Mouse (Mus musculus) liver, adult (tissue): Measurements from ENCODE around the gene Cyb561d1.

Experiments
- GATA4 ChIP-seq: IDR thresholded peaks from 2 replicates; pipeline ENCODE4 v1.6.1; 2014; ENCODE audit warnings: mild to moderate bottlenecking, low read length; ENCODE audit not compliant: insufficient replicate concordance

Gene Cyb561d1

GRCm38 (mm10) chr3:108200329-108201323 lies at the start of gene Cyb561d1:
Cyb561d1 (minus strand) TSS chr3:108201212.
- TF ChIP-seq GATA4 = peak; percentile 87; the same call in 1 of the 2 replicates

- no peak for TF ChIP-seq GATA4
Measured at GRCm38 (mm10) chr3:108246857-108247256, 45.8 kb upstream of the Cyb561d1 start.

DNA sequence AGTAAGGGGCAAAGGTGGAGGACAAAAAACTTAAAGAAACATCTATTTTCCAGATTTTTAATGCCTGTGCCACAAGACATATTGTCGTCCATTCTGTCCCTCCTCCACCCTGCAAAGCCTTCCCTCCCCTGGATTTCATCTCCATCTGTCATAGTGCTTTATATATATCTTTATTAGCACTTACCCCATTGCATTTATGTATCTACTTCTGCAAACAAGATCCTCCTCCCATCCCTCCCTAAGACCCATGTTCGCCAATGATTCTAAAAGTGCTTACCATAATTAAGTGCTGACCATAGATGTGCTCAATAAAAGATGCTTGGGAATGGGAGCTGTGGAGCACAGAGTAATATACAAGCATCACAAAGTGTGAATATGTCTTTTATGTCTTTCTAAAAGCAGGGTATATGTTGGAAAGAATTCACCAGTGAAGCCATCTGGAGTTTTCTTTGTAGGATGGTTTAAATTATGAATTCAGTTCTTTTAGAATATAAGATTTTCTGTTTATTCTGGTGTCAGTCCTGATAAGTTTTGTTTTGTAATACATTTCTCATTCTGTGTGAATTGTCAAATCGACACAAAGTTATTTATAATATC lies 40.3 kb upstream of the Cyb561d1 start:
- TF ChIP-seq GATA4 = no peak

- TF ChIP-seq GATA4 = no peak
Measured at GRCm38 (mm10) chr3:108231646-108232045, 30.6 kb upstream of the Cyb561d1 start.

DNA sequence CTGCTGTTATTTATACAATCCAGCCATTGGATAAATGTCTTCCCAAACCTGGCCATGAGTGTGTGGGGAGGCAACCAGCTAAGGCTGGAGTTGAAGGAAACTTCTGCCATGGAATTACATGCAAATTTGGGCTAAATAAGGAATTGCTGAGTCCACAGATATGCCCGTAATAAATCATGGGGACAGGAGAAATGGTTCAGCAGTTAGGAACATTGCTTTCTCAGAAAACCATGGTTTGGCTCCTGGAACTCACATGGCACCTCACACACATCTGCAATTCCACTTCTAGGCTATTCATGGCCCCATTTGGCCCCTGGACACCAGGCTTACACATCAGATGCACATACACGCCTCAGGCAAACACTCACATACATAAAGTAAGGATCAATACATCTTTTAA lies 26.5 kb upstream of the Cyb561d1 start:
- TF ChIP-seq GATA4 = no peak

DNA sequence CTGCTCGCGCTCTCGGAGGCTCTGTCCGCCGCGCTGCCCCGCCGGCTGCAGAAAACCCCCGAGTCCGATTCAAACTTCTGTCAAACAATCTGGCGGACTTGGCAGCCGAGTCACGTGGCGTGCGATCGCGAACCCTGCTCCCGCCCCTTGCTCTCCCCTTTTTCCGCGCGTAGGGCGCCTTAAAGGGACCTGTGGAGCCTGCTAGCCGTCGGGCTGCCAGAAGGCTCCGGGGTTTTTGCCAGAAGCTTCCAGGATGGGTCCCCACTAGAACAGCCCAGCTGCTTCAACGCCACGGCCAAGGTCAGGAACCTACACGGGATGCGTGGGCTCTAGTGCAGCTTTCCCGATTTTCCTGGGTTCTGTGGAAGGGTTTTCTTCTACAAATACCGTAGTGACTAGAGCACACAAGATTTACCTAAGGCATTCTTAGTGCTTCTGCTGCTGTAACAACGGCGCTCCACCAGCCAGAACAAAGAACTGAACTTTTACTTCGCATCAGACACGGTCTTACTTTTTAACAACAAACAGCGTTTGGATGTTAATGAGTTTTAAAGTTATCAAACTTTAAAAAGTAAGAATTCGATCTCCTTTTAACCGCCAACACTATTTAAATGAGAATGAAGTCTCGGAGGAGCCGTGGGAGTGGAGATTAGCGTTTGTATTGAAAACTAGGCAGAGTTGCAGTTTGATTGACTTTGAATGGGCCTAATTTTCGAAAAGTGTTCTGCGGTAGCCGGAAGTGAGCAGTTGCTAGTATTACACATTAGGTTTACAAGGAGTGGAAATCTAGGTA lies 25.7 kb upstream of the Cyb561d1 start, which contains the start of gene Sypl2:
TSS of gene Sypl2 (minus strand) at position 91 of the 793 bp plus-strand sequence.
- no peak for TF ChIP-seq GATA4

DNA sequence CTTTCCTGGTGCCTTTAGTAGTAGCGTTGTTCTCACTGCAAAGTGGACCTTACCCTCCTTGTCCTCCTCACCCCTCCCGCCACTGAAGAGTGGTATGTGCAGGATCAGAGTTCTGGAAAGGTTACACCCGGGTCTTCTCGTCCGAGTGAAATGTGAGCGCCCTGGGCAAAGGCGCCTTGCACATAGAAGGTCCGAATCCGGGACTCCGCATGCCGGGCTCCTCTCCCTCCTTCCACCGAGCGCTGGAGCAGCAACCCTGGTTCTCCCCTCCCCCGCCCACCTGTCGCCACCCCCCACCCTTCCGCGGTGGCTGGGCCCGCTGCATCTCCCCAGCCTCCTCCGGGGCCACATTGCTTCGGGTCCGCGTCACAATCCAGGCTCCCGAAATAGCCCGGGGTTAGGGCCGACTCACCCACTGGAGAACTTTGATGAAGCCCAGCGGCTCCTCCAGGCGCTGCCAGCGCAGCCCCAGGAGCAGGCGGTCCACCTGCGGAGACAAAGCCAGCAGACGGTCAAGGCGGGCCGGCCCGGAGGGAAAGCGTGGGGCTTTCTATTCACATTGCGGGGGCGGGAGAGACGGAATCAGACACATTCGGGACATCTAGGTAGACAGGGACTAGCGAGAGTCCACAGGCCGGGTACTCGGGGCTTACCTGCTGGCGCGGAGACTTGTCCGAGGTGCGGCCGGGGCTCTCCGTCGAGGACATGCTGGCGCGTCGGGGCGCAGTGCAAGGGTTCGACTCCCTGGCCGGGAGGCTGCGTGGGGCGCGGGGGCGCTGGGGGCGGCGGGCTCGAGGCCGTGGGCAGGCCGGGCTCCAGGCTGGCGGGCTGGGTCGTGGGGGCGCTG lies 24.9 kb upstream of the Cyb561d1 start:
- TF ChIP-seq GATA4 = no peak

DNA sequence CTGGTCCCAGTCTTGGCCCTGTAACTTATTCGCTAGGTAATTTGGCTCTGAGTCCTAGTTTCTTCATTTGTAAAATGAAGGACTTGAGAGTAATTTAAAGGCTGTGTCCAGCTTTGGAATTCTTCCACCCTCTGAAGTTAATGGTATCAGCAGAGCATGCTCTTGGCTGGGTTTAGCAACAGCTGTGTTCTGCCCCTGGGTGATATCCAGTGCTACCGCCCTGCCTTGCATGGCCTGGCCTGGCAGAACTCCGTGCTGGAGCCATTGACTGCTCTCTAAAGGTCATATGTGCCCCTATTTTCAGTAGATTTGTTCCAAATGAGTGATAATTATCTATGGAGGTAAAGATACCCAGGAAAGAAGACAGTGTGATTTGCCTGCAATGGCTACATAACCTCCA lies 19.6 kb upstream of the Cyb561d1 start:
- no peak for TF ChIP-seq GATA4

- TF ChIP-seq GATA4 = no peak
Measured at GRCm38 (mm10) chr3:108214734-108215133, 13.7 kb upstream of the Cyb561d1 start.

GRCm38 (mm10) chr3:108212406-108212805 lies 11.4 kb upstream of the Cyb561d1 start:
- TF ChIP-seq GATA4 = no peak

- TF ChIP-seq GATA4 = no peak
Measured at GRCm38 (mm10) chr3:108211845-108212244, 10.8 kb upstream of the Cyb561d1 start.

DNA sequence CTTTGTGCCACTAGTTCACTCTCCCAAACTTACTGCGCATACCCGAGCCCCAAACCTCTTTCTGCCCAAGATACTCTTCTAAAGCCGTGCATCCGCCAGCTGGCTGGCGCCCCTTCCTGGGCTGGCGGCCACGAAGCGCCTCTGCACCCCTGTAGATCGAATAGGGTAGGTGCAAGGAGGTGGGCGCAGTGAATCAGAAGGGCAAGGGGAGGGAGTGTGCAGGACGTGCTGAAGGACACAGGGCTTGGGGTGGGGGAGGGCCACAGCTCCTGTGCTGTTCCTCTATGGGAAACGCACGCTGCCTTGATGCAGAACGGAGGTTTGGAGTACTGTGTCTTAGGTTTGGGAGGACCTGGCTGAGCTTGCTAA lies 9.7 kb upstream of the Cyb561d1 start, which contains the start of gene Atxn7l2:
TSS of gene Atxn7l2 (minus strand) at position 164 of the 369 bp plus-strand sequence.
- TF ChIP-seq GATA4 = no peak

DNA sequence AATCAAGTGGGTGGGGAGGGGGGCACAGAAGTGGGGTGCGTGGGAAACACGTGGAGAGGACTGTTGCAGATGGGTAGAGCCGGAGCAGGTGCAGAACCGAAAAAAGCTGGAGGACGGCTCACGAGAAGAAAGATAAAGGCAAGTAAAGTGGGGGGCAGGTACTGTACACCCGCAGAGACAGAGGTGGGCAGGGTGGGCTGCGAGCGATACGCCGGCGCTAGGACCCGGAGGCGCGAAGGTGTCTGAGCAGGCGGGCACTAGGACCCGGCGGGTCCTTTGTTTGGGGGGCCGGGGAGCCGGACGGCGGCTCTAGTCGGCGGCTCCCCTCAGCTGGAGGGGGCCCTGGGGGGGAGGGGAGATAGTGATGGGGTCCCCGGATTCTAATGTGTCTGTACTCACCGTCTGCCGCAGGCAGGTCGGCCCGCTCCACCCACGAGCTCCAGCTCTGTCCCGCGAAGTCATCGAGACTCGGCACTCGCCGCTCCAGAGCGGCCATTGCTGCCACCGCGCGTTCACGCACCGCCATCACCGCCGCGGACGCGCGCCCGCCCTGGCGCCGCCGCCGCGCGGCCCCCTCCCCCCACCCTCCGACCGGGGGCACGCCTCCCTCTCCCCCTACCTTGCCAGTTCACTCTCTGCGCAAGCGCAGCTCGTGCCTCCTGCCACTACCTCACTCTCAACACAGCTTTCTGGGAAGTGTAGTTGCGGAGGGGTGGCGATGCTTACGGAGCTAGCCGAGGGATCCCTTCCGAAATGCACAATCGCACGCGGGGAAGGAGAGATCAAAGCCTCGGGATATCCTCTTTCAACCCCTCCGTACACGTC lies 9.1 kb upstream of the Cyb561d1 start:
- no peak for TF ChIP-seq GATA4
